Mouse (Mus musculus): ENCODE data around the gene Arhgef15. TPM values are rescaled to one million over a fixed set of nuclear protein-coding genes. Genes with fewer than 3 reads are reported as not detected.

Arhgef15 gene
- polyA plus RNA-seq, 1 experiment from 2014 or later, result 8.9 TPM

- 71% methylated on average over 3 of the region's 3 CpGs for WGBS
- no peak overlapping the region for H3K4me3 ChIP-seq (replicated peaks; ENCODE audit: low read depth, low read length)
These were observed 4.3 kb upstream of the Arhgef15 start for GRCm38 (mm10) chr11:68961596-68961995.

DNA sequence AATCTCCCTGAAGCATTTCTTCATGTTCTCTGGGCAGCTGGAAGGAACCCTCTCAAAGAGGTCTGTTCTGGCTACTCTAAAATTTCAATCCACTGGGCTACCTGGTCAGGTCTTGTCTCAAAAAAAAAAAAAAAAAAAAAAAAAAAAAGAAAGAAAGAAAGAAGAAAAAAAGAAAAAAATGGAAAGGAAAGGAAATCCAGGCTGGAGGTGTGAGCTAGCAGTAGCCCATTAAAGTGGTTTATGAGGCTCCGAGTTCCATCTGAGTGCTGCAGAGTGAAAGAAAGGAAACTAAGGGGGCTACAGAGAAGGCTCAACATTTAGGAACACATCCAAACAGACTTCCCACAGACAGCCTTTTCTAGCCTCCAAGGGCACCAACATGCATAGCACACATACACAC, 691 bp upstream of the Arhgef15 start:
- DNase-seq (ENCODE audit: low spot score) (no peak), ATAC-seq (replicated peaks; ENCODE audit: low FRiP score, low read depth) (no peak)
- Histone ChIP-seq H3K4me3 (replicated peaks; ENCODE audit: low read depth, low read length) (no peak overlapping the region), H3K27ac (no peak overlapping the region), H3K4me1 (replicated peaks; ENCODE audit: insufficient read depth, low read length) (peaks cover 8% of the 10 kb centered on the region; the same call in 1 of the 2 replicates), H3K27me3 (ENCODE audit: insufficient read depth, low read length) (0 out of 2 replicates have a peak, but pooled peaks cover 6% of the 10 kb centered on the region), H3K4me2 (ENCODE audit: low read length) (no peak overlapping the region; the same call in 1 of the 2 replicates), H3K9me3 (replicated peaks; ENCODE audit: low read length) (no peaks in the 10 kb centered on the region), H3K36me3 (ENCODE audit: insufficient read depth, low read length) (no peaks in the 10 kb centered on the region), H3K9ac (ENCODE audit: low read depth, low read length) (no peak overlapping the region)
- 50% methylated on average over 1 of the region's 1 CpGs for WGBS
- no peak for TF ChIP-seq CTCF (IDR thresholded peaks at IDR 0.05; ENCODE audit: low read depth)

More at GRCm38 (mm10) chr11:68961596-68961995, 4.3 kb upstream of the Arhgef15 start:
- H3K4me1 ChIP-seq (replicated peaks; ENCODE audit: insufficient read depth, low read length), result no peaks in the 10 kb centered on the region
- no peak overlapping the region for H3K4me2 ChIP-seq (ENCODE audit: low read length)
- no peaks in the 10 kb centered on the region for H3K36me3 ChIP-seq (ENCODE audit: insufficient read depth, low read length)
- H3K9me3 ChIP-seq (replicated peaks; ENCODE audit: low read length), result no peaks in the 10 kb centered on the region
- no peak for ATAC-seq (replicated peaks; ENCODE audit: low FRiP score, low read depth)
- no peak for DNase-seq (ENCODE audit: low spot score)
- H3K9ac ChIP-seq (ENCODE audit: low read depth, low read length), result no peak overlapping the region
- TF ChIP-seq CTCF (IDR thresholded peaks at IDR 0.05; ENCODE audit: low read depth), result no peak
- H3K27ac ChIP-seq, result no peak overlapping the region
- no peaks in the 10 kb centered on the region for H3K27me3 ChIP-seq (ENCODE audit: insufficient read depth, low read length)

DNA sequence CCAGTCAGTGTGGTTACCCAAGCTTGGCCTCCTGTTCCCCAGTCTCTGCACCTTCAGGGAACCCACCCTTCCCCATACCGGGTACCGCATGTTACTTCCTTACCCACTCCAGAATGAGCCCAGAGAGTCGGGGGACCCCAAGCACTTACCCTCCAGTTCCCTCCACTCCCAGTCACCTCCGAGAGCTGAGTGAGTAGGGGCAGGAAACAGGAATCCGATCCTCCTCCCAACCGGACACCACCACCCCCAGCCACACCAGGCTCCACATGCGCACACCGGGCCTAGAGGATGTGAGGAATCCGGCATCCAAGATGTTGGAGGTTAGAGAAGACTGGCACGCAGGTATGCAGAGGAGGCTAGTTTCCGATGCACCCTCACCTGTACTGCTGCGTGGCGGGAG, 583 bp downstream of the Arhgef15 start:
- no peak for ATAC-seq (replicated peaks; ENCODE audit: low FRiP score, low read depth)

GRCm38 (mm10) chr11:68956107-68956506, 1.2 kb downstream of the Arhgef15 start:
- Histone ChIP-seq H3K4me2 (ENCODE audit: low read length) (peak overlapping the region; percentile 65), H3K4me3 (replicated peaks; ENCODE audit: low read depth, low read length) (peak overlapping the region; percentile 26), H3K9me3 (replicated peaks; ENCODE audit: low read length) (no peaks in the 10 kb centered on the region), H3K36me3 (ENCODE audit: insufficient read depth, low read length) (no peaks in the 10 kb centered on the region), H3K9ac (ENCODE audit: low read depth, low read length) (peak overlapping the region; percentile 32; the same call in 1 of the 2 replicates), H3K27me3 (ENCODE audit: insufficient read depth, low read length) (0 out of 2 replicates have a peak, but pooled peaks cover 6% of the 10 kb centered on the region), H3K27ac (peak overlapping the region; percentile 21), H3K4me1 (replicated peaks; ENCODE audit: insufficient read depth, low read length) (peaks cover 8% of the 10 kb centered on the region; the same call in 1 of the 2 replicates)
- no peak for TF ChIP-seq CTCF (IDR thresholded peaks at IDR 0.05; ENCODE audit: low read depth)
- whole genome bisulfite sequencing, result 16% methylated on average over 3 of the region's 3 CpGs
- ATAC-seq (replicated peaks; ENCODE audit: low FRiP score, low read depth) (no peak), DNase-seq (ENCODE audit: low spot score) (peak; percentile 57)

More for the DNA sequence above, 583 bp downstream of the Arhgef15 start:
- peak; percentile 47 for DNase-seq (ENCODE audit: low spot score)
- H3K27ac ChIP-seq, result peak overlapping the region; percentile 58
- H3K27me3 ChIP-seq (ENCODE audit: insufficient read depth, low read length), result 0 out of 2 replicates have a peak, but pooled peaks cover 6% of the 10 kb centered on the region
- peak overlapping the region; percentile 26 for H3K4me3 ChIP-seq (replicated peaks; ENCODE audit: low read depth, low read length)
- 28% methylated on average over 13 of the region's 13 CpGs for WGBS
- H3K4me1 ChIP-seq (replicated peaks; ENCODE audit: insufficient read depth, low read length), result peaks cover 8% of the 10 kb centered on the region; the same call in 1 of the 2 replicates
- H3K36me3 ChIP-seq (ENCODE audit: insufficient read depth, low read length), result no peaks in the 10 kb centered on the region
- TF ChIP-seq CTCF (IDR thresholded peaks at IDR 0.05; ENCODE audit: low read depth), result no peak
- no peaks in the 10 kb centered on the region for H3K9me3 ChIP-seq (replicated peaks; ENCODE audit: low read length)
- peak overlapping the region; percentile 32 for H3K9ac ChIP-seq (ENCODE audit: low read depth, low read length)
- H3K4me2 ChIP-seq (ENCODE audit: low read length), result peak overlapping the region; percentile 34

DNA sequence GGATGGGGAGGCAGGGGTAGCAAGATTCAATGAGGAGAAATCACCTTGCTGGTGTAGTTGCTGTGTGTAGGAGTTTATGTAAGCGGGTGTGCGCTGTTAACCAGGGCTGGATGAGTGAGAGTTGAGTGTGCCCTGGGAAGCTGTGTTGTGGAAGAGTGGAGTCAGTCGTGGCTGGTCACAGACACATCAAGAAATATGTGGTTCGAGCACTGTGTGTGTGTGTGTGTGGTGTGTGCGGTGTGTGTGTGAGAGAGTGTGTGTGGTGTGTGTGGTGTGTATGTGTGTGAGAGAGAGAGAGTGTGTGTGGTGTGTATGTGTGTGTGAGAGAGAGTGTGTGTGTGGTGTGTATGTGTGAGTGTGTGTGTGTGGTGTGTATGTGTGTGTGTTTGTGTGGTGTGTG, 1.8 kb downstream of the Arhgef15 start:
- H3K36me3 ChIP-seq (ENCODE audit: insufficient read depth, low read length), result no peaks in the 10 kb centered on the region
- no peak for TF ChIP-seq CTCF (IDR thresholded peaks at IDR 0.05; ENCODE audit: low read depth)
- ATAC-seq (replicated peaks; ENCODE audit: low FRiP score, low read depth), result 0 out of 2 replicates have a peak, but pooled peaks have one; percentile 34

GRCm38 (mm10) chr11:68954408-68954807, 2.9 kb downstream of the Arhgef15 start:
- 3% methylated on average over 17 of the region's 17 CpGs for WGBS
- DNase-seq (ENCODE audit: low spot score), result no peak
- no peak for ATAC-seq (replicated peaks; ENCODE audit: low FRiP score, low read depth)
- Histone ChIP-seq H3K4me2 (ENCODE audit: low read length) (peak overlapping the region; percentile 65), H3K4me3 (replicated peaks; ENCODE audit: low read depth, low read length) (peak overlapping the region; percentile 34), H3K9me3 (replicated peaks; ENCODE audit: low read length) (no peaks in the 10 kb centered on the region), H3K27me3 (ENCODE audit: insufficient read depth, low read length) (0 out of 2 replicates have a peak, but pooled peaks cover 6% of the 10 kb centered on the region), H3K4me1 (replicated peaks; ENCODE audit: insufficient read depth, low read length) (peaks cover 8% of the 10 kb centered on the region; the same call in 1 of the 2 replicates), H3K27ac (no peak overlapping the region), H3K9ac (ENCODE audit: low read depth, low read length) (peak overlapping the region; percentile 55), H3K36me3 (ENCODE audit: insufficient read depth, low read length) (no peaks in the 10 kb centered on the region)
- TF ChIP-seq CTCF (IDR thresholded peaks at IDR 0.05; ENCODE audit: low read depth), result no peak

More for the DNA sequence above, 1.8 kb downstream of the Arhgef15 start:
- Histone ChIP-seq H3K9ac (ENCODE audit: low read depth, low read length) (no peak overlapping the region; the same call in 1 of the 2 replicates), H3K27ac (no peak overlapping the region), H3K4me2 (ENCODE audit: low read length) (peak overlapping the region; percentile 65), H3K4me3 (replicated peaks; ENCODE audit: low read depth, low read length) (peak overlapping the region; percentile 34), H3K9me3 (replicated peaks; ENCODE audit: low read length) (no peaks in the 10 kb centered on the region), H3K27me3 (ENCODE audit: insufficient read depth, low read length) (0 out of 2 replicates have a peak, but pooled peaks cover 6% of the 10 kb centered on the region), H3K4me1 (replicated peaks; ENCODE audit: insufficient read depth, low read length) (peaks cover 8% of the 10 kb centered on the region; the same call in 1 of the 2 replicates)
- 63% methylated on average over 5 of the region's 5 CpGs for WGBS
- no peak for DNase-seq (ENCODE audit: low spot score)
